Mouse (Mus musculus): Measurements from ENCODE around the gene Edem3. TPM values are rescaled to one million over a fixed set of nuclear protein-coding genes. Genes with fewer than 3 reads are reported as not detected.
"Not testable (repeated sequence)": the region's sequence is repeated elsewhere in the genome, so short reads cannot be mapped to it uniquely, and the experiment has no call there.

Gene Edem3
- polyA plus RNA-seq, 1 experiment from 2014 or later: 28.5 TPM

GRCm38 (mm10) chr1:151810628-151811421 lies 55.7 kb downstream of the Edem3 start:
- Histone ChIP-seq H3K79me2 (ENCODE audit: inconsistent target) (no peaks in the 10 kb centered on the region), H3K4me3 (ENCODE audit: inconsistent target) (no peak overlapping the region), H3K36me3 (ENCODE audit: inconsistent target) (peaks cover 60% of the 10 kb centered on the region), H3K27ac (no peak overlapping the region)
- 97% methylated on average over 7 of the region's 7 CpGs for WGBS (ENCODE audit: missing documents)

GRCm38 (mm10) chr1:151811456-151811855 lies 56.3 kb downstream of the Edem3 start:
- WGBS (ENCODE audit: missing documents): 95% methylated on average over 12 of the region's 16 CpGs
- Histone ChIP-seq H3K27ac (no peak overlapping the region), H3K36me3 (ENCODE audit: inconsistent target) (peaks cover 54% of the 10 kb centered on the region), H3K79me2 (ENCODE audit: inconsistent target) (no peaks in the 10 kb centered on the region), H3K4me3 (ENCODE audit: inconsistent target) (no peak overlapping the region)

GRCm38 (mm10) chr1:151812004-151812712 lies 57.0 kb downstream of the Edem3 start:
- Histone ChIP-seq H3K36me3 (ENCODE audit: inconsistent target) (peaks cover 47% of the 10 kb centered on the region), H3K27ac (no peak overlapping the region), H3K79me2 (ENCODE audit: inconsistent target) (no peaks in the 10 kb centered on the region), H3K4me3 (ENCODE audit: inconsistent target) (no peak overlapping the region)
- 95% methylated on average over 13 of the region's 13 CpGs for WGBS (ENCODE audit: missing documents)

- 96% methylated on average over 3 of the region's 3 CpGs for WGBS (ENCODE audit: missing documents)
- H3K79me2 ChIP-seq (ENCODE audit: inconsistent target): no peaks in the 10 kb centered on the region
- no peak overlapping the region for H3K27ac ChIP-seq
- H3K36me3 ChIP-seq (ENCODE audit: inconsistent target): peaks cover 32% of the 10 kb centered on the region
- H3K4me3 ChIP-seq (ENCODE audit: inconsistent target): no peak overlapping the region
Observed at GRCm38 (mm10) chr1:151816051-151816450, 60.9 kb downstream of the Edem3 start.

- 19% methylated on average over 7 of the region's 7 CpGs for WGBS (ENCODE audit: missing documents)
- H3K4me3 ChIP-seq (ENCODE audit: inconsistent target): no peak overlapping the region
- H3K36me3 ChIP-seq (ENCODE audit: inconsistent target): peaks cover 11% of the 10 kb centered on the region; the same call in 1 of the 2 replicates
- H3K27ac ChIP-seq: 0 out of 2 replicates have a peak overlapping the region, but pooled peaks have one; percentile 21
- no peaks in the 10 kb centered on the region for H3K79me2 ChIP-seq (ENCODE audit: inconsistent target)
Observed at GRCm38 (mm10) chr1:151819190-151819589, 64.0 kb downstream of the Edem3 start.

- H3K27ac ChIP-seq: no peak overlapping the region
- WGBS (ENCODE audit: missing documents): 40% methylated on average over 5 of the region's 5 CpGs
Observed at GRCm38 (mm10) chr1:151820457-151820856, 65.3 kb downstream of the Edem3 start.

GRCm38 (mm10) chr1:151825065-151825464 lies 69.9 kb downstream of the Edem3 start:
- 98% methylated on average over 7 of the region's 7 CpGs for WGBS (ENCODE audit: missing documents)
- no peaks in the 10 kb centered on the region for H3K79me2 ChIP-seq (ENCODE audit: inconsistent target)
- no peak overlapping the region for H3K4me3 ChIP-seq (ENCODE audit: inconsistent target)
- no peaks in the 10 kb centered on the region for H3K36me3 ChIP-seq (ENCODE audit: inconsistent target)
- no peak overlapping the region for H3K27ac ChIP-seq

More at GRCm38 (mm10) chr1:151820457-151820856, 65.3 kb downstream of the Edem3 start:
- Histone ChIP-seq H3K36me3 (ENCODE audit: inconsistent target) (0 out of 2 replicates have a peak, but pooled peaks cover 4% of the 10 kb centered on the region), H3K79me2 (ENCODE audit: inconsistent target) (no peaks in the 10 kb centered on the region), H3K4me3 (ENCODE audit: inconsistent target) (no peak overlapping the region)

GRCm38 (mm10) chr1:151831791-151832190 lies 76.6 kb downstream of the Edem3 start:
- Histone ChIP-seq H3K79me2 (ENCODE audit: inconsistent target) (no peaks in the 10 kb centered on the region), H3K4me3 (ENCODE audit: inconsistent target) (no peak overlapping the region), H3K36me3 (ENCODE audit: inconsistent target) (no peaks in the 10 kb centered on the region), H3K27ac (no peak overlapping the region)
- WGBS (ENCODE audit: missing documents): 80% methylated on average over 3 of the region's 3 CpGs

- Histone ChIP-seq H3K4me3 (ENCODE audit: inconsistent target) (no peak overlapping the region), H3K27ac (no peak overlapping the region), H3K36me3 (ENCODE audit: inconsistent target) (no peaks in the 10 kb centered on the region), H3K79me2 (ENCODE audit: inconsistent target) (no peaks in the 10 kb centered on the region)
- WGBS (ENCODE audit: missing documents): 95% methylated on average over 4 of the region's 4 CpGs
Observed at GRCm38 (mm10) chr1:151835261-151835660, 80.1 kb downstream of the Edem3 start.

GRCm38 (mm10) chr1:151840345-151840744 lies 85.2 kb downstream of the Edem3 start:
- H3K4me3 ChIP-seq (ENCODE audit: inconsistent target); H3K36me3 ChIP-seq (ENCODE audit: inconsistent target); H3K79me2 ChIP-seq (ENCODE audit: inconsistent target); H3K27ac ChIP-seq: not testable (repeated sequence)
- WGBS (ENCODE audit: missing documents): 56% methylated on average over 1 of the region's 1 CpGs

- Histone ChIP-seq H3K79me2 (ENCODE audit: inconsistent target) (no peaks in the 10 kb centered on the region), H3K27ac (no peak overlapping the region), H3K36me3 (ENCODE audit: inconsistent target) (no peaks in the 10 kb centered on the region), H3K4me3 (ENCODE audit: inconsistent target) (no peak overlapping the region)
- WGBS (ENCODE audit: missing documents): 92% methylated on average over 16 of the region's 17 CpGs
Observed at GRCm38 (mm10) chr1:151845252-151845832, 90.2 kb downstream of the Edem3 start.

- no peak overlapping the region for H3K27ac ChIP-seq
- H3K4me3 ChIP-seq (ENCODE audit: inconsistent target): no peak overlapping the region
- H3K36me3 ChIP-seq (ENCODE audit: inconsistent target): no peaks in the 10 kb centered on the region
- 82% methylated on average over 19 of the region's 19 CpGs for WGBS (ENCODE audit: missing documents)
- H3K79me2 ChIP-seq (ENCODE audit: inconsistent target): no peaks in the 10 kb centered on the region
Observed at GRCm38 (mm10) chr1:151845926-151846782, 91.0 kb downstream of the Edem3 start.

GRCm38 (mm10) chr1:151848286-151848685 lies 93.1 kb downstream of the Edem3 start:
- WGBS (ENCODE audit: missing documents): 60% methylated on average over 2 of the region's 2 CpGs
- no peaks in the 10 kb centered on the region for H3K36me3 ChIP-seq (ENCODE audit: inconsistent target)
- no peak overlapping the region for H3K27ac ChIP-seq
- no peak overlapping the region for H3K4me3 ChIP-seq (ENCODE audit: inconsistent target)
- no peaks in the 10 kb centered on the region for H3K79me2 ChIP-seq (ENCODE audit: inconsistent target)

GRCm38 (mm10) chr1:151849993-151850608 lies 94.9 kb downstream of the Edem3 start:
- no peak overlapping the region for H3K27ac ChIP-seq
- no peaks in the 10 kb centered on the region for H3K79me2 ChIP-seq (ENCODE audit: inconsistent target)
- WGBS (ENCODE audit: missing documents): 91% methylated on average over 16 of the region's 16 CpGs
- H3K4me3 ChIP-seq (ENCODE audit: inconsistent target): no peak overlapping the region
- H3K36me3 ChIP-seq (ENCODE audit: inconsistent target): no peaks in the 10 kb centered on the region

All from macrophage (primary cell).